Mouse (Mus musculus) adrenal gland, postnatal 14 days (tissue): Measurements from ENCODE around the gene Pcnp. TPM values are rescaled to one million over a fixed set of nuclear protein-coding genes. Genes with fewer than 3 reads are reported as not detected.
"Not testable (repeated sequence)": the region's sequence is repeated elsewhere in the genome, so short reads cannot be mapped to it uniquely, and the experiment has no call there.

ENCODE experiments used
- DNase-seq: peaks from one replicate; pipeline ENCODE4 v3.0.0; 2021; ENCODE audit warnings: mixed read lengths
- long read RNA-seq, 2 experiments: library from polyadenylated mRNA; stranded (forward); transcript quantifications; one replicate each; pipeline ENCODE4 v2.0.0; 2021
- total RNA-seq: library from RNA; stranded (reverse); gene quantifications from 2 replicates; pipeline ENCODE4 v1.2.3, GENCODE M21; 2021

Pcnp gene
- 89.7 and 90.7 TPM in 2 replicates for total RNA-seq
- long read RNA-seq, experiment 1, transcript Pcnp-202 (5 exons, 2,295 nt): major isoform, 45 of 125 reads
- long read RNA-seq, experiment 1, transcript Pcnp-206 (5 exons, 938 nt): minor isoform, 33 of 125 reads
- long read RNA-seq, experiment 1, transcript Pcnp-205 (5 exons, 2,200 nt): minor isoform, 25 of 125 reads
- long read RNA-seq, experiment 1, partial matches to known transcripts: 0 of 125 reads
- long read RNA-seq, experiment 1, other reads (novel, unspliced or antisense): 22 of 125 reads
- long read RNA-seq, experiment 2, transcript Pcnp-205 (5 exons, 2,200 nt): minor isoform, 14 of 77 reads
- long read RNA-seq, experiment 2, transcript Pcnp-206 (5 exons, 938 nt): minor isoform, 16 of 77 reads
- long read RNA-seq, experiment 2, transcript Pcnp-202 (5 exons, 2,295 nt): major isoform, 36 of 77 reads
- long read RNA-seq, experiment 2, partial matches to known transcripts: 1 of 77 reads
- long read RNA-seq, experiment 2, other reads (novel, unspliced or antisense): 9 of 77 reads

- peak; percentile 99 for DNase-seq
These were observed at the start of gene Pcnp for GRCm38 (mm10) chr16:56029661-56030082. TSS of gene Pcnp (minus strand) at chr16:56029739.

GRCm38 (mm10) chr16:56076121-56076869 is 46.8 kb upstream of the Pcnp start:
- DNase-seq: peak; percentile 30

- DNase-seq: peak; percentile 92
These were observed 45.9 kb upstream of the Pcnp start for GRCm38 (mm10) chr16:56075222-56076111.

- no peak for DNase-seq
These were observed 45.0 kb upstream of the Pcnp start for GRCm38 (mm10) chr16:56074565-56074964.

- no peak for DNase-seq
These were observed 44.6 kb upstream of the Pcnp start for GRCm38 (mm10) chr16:56074122-56074521.

GRCm38 (mm10) chr16:56073150-56073549 is 43.6 kb upstream of the Pcnp start:
- DNase-seq: not testable (repeated sequence)

GRCm38 (mm10) chr16:56072533-56072932 is 43.0 kb upstream of the Pcnp start:
- no peak for DNase-seq

- no peak for DNase-seq
These were observed 42.0 kb upstream of the Pcnp start for GRCm38 (mm10) chr16:56071317-56072232.

- no peak for DNase-seq
These were observed 39.1 kb upstream of the Pcnp start for GRCm38 (mm10) chr16:56068523-56069070.

GRCm38 (mm10) chr16:56066113-56066512 is 36.6 kb upstream of the Pcnp start:
- DNase-seq: no peak

- DNase-seq: peak; percentile 69
These were observed 34.9 kb upstream of the Pcnp start for GRCm38 (mm10) chr16:56064334-56064990.

GRCm38 (mm10) chr16:56062981-56063380 is 33.4 kb upstream of the Pcnp start:
- DNase-seq: no peak

- no peak for DNase-seq
These were observed 32.6 kb upstream of the Pcnp start for GRCm38 (mm10) chr16:56061995-56062594.

GRCm38 (mm10) chr16:56058151-56058550 is 28.6 kb upstream of the Pcnp start:
- DNase-seq: no peak

- no peak for DNase-seq
These were observed 27.5 kb upstream of the Pcnp start for GRCm38 (mm10) chr16:56056944-56057590.

GRCm38 (mm10) chr16:56055911-56056310 is 26.4 kb upstream of the Pcnp start:
- DNase-seq: no peak

- not testable (repeated sequence) for DNase-seq
These were observed 18.5 kb upstream of the Pcnp start, which contains the start of gene Senp7 for GRCm38 (mm10) chr16:56048038-56048437. TSS of gene Senp7 (plus strand) at chr16:56048338.

GRCm38 (mm10) chr16:56038090-56038489 is 8.6 kb upstream of the Pcnp start:
- no peak for DNase-seq
